Mouse (Mus musculus) cerebellum, adult 9-11 months (tissue): ENCODE results near the gene Slc15a3.

Source experiments
- DNase-seq: peaks from one replicate; pipeline ENCODE4 v3.0.0; 2022

Slc15a3 gene

DNA sequence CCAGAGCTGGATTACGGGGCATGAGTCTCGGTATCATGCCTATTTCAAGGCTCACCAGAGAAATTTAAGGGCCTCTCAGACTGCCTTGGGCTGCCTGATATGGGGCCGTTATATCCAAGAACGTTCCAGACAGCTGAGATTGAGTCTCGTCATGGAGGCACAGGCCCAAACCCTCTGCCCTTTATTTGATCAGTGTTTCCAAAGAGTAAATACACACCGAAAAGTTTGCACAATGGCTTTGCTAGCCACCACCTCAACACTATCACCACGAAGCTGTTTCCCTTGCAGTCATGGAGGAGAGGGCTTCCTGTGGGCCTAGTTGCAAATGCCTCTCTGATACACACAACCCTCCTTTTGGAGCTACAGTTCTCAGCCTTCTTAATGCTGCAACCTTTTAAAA is 15.5 kb upstream of the Slc15a3 start:
- no peak for DNase-seq

GRCm38 (mm10) chr19:10828321-10828720 is 11.2 kb upstream of the Slc15a3 start:
- no peak for DNase-seq

DNA sequence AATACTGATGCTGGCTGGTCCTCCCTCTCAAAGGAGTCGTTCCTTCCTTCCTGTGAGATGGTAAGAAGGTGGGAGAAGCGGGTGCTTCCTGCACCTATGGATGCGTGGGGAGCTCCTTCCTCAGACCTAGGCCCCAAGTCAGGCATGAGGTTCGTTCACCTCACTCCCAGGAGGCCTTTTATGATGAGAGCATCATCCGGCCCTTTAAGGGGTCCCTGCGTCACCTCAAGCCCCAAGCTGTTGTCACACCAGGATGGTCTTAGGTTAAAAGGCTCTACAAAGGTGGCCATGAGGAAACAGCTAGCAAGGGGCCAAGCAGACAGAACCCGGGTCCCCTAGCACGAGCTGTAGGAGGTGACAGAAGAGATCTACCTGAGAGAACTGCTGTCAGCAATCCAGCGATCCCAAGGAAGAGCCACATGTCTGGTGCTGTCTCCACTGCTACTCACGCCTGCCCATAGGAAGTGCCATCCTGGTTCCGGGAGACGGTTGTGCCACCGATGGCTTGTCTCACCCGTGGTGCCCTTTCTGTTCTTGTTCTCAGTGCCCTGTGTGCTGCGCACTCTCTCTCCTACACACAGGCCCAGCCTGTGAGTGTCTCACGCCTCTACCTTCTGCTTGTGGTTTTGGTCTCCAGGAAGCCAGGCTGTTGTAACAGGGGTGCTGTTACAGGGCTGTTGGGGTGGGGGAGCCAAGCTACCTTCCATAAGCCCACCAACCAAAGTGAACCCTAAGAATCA is 9.9 kb upstream of the Slc15a3 start, which contains the start of gene Cd6:
Cd6 (minus strand) TSS at position 623 of the 740 bp plus-strand sequence.
- DNase-seq: no peak

- peak; percentile 69 for DNase-seq
Measured at GRCm38 (mm10) chr19:10831424-10831823, 8.1 kb upstream of the Slc15a3 start.

DNA sequence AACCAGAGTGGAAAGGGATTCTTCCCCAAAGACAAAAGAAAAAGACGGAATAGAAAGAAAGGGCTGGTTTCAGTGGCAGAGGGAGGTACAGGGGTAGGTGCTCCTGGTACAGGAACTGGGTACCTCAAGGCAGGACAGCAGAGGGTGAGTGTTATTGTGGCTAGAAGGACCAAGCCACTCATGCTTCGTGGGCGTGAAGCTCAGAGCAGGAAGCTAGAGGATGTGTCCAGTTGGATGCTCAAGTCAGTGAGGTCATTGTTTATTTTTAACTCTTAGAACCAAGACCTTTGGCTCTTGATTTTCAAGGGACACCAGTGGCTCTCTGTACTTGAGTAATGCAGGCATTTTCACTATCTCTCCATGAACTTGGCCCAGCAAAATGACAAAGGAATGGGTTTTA is 7.5 kb upstream of the Slc15a3 start:
- no peak for DNase-seq

DNA sequence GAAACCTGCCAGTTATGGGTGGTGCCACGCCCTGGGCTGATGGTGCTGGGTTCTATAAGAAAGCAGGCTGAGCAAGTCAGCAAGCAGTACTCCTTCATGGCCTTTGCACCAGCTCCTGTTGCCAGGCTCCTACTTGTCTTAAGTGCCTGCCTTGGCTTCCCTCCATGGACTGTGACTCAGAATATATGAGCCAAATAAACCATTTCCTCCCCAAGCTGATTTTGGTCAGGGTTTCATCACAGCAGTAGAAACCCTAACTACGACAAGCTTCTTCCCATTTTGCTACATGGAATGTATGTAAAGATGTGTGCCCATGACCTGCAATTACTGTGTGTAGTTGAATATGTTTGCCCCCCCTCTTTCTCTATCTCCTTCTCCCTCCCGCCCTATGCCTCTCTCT is 5.9 kb upstream of the Slc15a3 start:
- DNase-seq: no peak

- DNase-seq: no peak
Measured at GRCm38 (mm10) chr19:10835671-10836070, 3.9 kb upstream of the Slc15a3 start.

GRCm38 (mm10) chr19:10841721-10842626 is 2.4 kb downstream of the Slc15a3 start:
- DNase-seq: no peak

- DNase-seq: no peak
Measured at GRCm38 (mm10) chr19:10842914-10843313, 3.4 kb downstream of the Slc15a3 start.

DNA sequence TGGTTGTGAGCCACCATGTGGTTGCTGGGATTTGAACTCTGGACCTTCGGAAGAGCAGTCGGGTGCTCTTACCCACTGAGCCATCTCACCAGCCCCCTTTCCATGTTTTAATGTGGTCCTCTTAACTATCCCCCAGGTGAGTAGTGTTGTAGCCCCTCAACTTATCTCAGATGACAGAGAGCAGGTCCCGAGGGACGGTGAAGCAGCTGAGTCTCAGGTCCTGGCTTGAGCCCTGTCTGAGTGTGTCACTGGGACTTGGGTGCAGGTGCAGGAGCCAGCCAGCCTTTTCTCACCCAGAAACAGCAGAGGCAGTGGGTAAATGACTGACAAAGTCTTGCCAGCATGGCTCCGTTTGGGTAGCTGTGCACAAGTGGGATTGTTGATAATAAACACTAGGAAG is 4.7 kb downstream of the Slc15a3 start:
- no peak for DNase-seq

DNA sequence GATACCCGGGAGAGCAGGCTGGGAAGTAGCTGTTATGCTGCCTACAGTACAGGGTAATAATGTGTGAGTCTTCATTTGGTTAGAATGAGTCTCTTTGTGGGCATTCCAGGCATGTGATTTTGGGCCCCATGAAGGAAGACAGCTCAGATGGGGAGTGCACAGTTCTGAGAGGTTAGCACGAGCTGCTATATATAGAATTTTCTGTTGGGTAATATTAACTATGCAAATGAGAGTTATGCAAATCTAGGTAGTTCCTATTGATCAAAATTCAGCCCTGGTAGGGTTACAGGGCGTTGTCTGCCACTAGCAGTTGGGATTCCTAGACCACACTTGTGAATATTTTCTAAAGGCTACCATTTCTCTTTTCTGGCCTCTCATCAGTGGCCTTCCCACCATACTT is 5.9 kb downstream of the Slc15a3 start:
- DNase-seq: no peak

- no peak for DNase-seq
Measured at GRCm38 (mm10) chr19:10846150-10846549, 6.6 kb downstream of the Slc15a3 start.

GRCm38 (mm10) chr19:10847311-10848087 is 8.0 kb downstream of the Slc15a3 start:
- no peak for DNase-seq

GRCm38 (mm10) chr19:10855422-10855821 is 15.9 kb downstream of the Slc15a3 start:
- DNase-seq: no peak

DNA sequence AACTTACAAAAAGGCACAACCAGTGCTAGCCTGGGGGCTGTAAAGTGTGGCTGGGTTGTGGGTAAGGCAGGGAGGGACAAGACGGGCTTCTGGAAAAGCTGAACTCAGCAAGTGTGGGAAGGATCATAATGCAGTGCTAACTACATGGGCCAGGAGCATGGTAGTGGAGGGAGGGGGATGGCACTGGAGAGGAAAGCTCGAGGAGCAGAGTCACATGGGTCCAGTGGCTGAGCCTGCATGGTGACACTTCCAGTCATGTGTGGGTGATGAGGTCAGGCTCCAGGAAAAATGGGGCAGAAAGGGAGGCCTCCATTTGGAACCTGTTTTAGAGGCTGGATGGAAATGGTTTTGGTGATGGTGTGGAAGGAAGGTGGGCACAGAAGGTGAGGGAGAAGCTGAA is 17.0 kb downstream of the Slc15a3 start:
- peak; percentile 30 for DNase-seq

DNA sequence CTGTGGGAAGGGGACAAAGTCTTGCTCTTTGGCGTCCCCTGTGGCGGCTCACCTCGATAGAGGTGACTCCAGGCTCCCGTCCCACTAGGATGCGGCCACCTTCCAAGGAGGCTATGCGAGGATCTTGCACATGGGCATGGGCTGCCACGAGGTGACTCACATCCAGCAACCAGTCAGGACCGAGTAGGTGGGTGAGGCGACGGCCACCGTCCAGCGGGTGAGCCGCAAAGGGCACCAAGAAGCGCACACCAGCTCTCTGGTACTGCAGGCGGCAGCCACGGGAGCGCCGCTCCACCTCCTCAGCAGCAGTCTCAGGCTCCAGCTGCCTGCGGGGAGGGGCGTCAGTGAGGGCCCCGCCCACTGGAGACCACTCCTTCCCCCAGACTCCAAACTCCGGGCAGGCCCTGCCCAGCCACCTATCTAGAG is 20.6 kb downstream of the Slc15a3 start:
- peak; percentile 52 for DNase-seq

DNA sequence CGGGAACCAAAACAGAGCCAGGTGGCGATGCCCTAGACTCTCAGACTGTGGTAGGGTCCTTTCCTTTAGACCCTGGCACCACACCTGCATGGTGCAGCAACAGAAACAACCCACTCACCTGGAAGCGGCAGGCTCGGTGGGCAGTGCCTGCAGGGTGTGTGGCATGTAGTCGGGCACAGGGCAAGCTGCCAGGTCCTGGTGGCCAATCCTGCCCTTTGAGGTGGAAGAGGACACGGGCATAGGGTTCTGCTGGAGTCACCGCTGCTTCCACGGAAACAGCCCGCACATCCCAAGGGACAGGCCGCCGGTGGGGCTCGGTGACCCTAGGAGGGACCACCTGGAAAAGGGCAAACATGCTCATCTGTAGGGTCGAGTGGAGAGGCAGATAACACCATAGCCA is 26.8 kb downstream of the Slc15a3 start:
- peak; percentile 75 for DNase-seq

GRCm38 (mm10) chr19:10867946-10868622 is 28.6 kb downstream of the Slc15a3 start:
- peak; percentile 62 for DNase-seq

DNA sequence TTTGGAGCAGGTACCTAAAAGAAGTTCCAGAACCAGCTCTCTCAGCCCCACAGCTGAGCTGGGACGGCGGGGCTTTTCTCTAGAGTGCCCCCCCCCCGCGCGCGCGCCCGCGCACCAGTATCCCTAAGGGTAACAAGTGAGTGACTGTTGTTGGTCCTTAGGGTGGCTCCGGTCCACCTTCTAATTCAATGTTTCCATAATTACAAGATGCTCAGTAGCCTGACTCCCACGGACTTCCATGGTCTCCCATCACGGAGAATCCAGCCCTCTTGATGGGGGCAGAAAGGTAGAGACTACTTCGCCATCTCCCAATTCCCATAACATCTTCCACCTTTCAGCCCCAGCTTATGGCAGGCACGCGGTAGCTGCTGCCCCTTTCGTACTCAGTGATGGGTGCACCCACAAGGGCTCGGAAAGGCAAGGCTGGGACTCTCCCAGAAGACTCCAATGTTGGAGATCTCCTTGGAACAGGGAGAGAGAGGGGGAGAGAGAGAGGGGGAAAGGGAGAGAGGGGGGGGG is 29.2 kb downstream of the Slc15a3 start:
- DNase-seq: no peak

DNA sequence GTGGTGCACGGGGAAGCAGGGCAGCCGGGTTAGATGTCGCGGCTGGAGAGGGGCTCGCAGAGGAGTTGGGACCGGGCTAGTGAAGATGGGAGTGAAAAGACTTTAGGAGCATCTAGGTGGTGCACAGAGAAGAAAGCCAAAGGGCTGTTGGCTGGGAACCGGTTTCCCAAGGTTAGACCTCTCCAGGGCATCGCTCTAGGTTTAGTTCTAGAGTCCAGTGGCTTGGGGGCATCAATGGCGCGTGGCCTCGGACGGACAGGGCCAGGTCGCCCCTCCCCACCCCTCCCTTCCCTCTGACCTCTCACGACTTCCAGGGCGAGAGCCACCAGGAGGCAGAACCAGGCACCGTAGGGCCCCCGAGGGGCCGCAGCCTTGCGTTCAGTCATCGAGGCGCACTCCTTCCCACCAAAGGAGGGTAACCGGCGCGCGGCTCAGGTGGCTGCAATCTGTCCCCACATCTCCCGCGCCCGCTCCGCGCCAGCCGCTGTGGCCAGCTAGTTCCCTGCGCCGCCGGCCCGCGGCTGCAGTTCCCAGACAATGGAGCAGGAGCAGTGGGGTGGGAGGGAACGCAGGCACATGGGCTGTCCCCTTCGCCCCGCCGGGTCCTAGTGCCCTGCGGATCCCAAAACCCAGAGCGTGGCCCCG is 29.8 kb downstream of the Slc15a3 start:
- peak; percentile 92 for DNase-seq

- DNase-seq: peak; percentile 81
Measured at GRCm38 (mm10) chr19:10869886-10870527, 30.5 kb downstream of the Slc15a3 start, which contains the start of gene Tmem132a. Gene Tmem132a, minus strand, starts transcription at chr19:10869940.
